Mouse (Mus musculus): ENCODE results near the gene Gpat3.

Gene Gpat3

GRCm38 (mm10) chr5:100845485-100845847 lies at the start of gene Gpat3:
Gpat3 (plus strand) TSS chr5:100845713.
- no peak for DNase-seq (ENCODE audit: low spot score)

DNA sequence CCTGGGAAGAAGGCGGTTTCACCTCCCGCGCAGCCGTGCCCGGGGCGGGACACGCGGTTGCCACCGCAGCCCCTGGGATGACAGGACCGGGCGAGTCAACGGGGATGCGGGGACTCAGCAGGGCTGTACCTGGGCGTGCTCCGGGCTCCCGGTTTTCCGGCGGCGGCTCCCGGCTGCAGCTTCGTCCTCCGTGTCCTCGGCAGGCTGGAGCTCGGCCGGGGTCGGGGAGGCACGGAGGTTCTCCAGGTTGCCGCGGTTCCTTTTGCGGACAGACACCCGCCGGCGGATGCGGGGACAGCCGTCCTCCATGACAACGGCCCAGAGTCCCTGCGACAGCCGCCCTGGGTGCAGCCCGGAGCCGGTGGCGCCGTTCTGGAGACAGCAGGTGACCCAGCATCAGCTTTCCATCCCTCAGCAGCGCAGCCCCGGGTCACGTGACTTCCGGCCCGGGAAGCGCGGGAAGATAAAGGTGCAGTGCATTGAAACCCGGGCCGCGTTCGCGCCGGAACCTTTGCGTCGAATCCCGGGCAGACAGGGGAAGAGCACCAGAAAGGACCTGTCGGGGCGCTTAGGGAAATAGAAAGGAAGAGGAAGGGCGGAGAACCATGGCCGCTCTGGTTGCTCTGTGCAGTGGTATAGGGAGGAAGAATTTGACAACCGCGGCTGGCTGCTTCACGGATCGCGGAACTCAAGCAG lies 47.2 kb upstream of the Gpat3 start, which contains the start of the genes Helq and Mrps18c:
Gene Helq (minus strand): TSS at position 434 of the 696 bp plus-strand sequence.
Gene Mrps18c (plus strand): TSS at position 463 of the 696 bp plus-strand sequence.
- DNase-seq (ENCODE audit: low spot score) = peak; percentile 90

GRCm38 (mm10) chr5:100818341-100818740 lies 27.2 kb upstream of the Gpat3 start:
- no peak for DNase-seq (ENCODE audit: low spot score)

GRCm38 (mm10) chr5:100819568-100820480 lies 25.7 kb upstream of the Gpat3 start:
- DNase-seq (ENCODE audit: low spot score) = peak; percentile 16

GRCm38 (mm10) chr5:100820483-100821184 lies 24.9 kb upstream of the Gpat3 start, which contains the start of gene Abraxas1:
Abraxas1 (minus strand) TSS chr5:100820965.
- DNase-seq (ENCODE audit: low spot score) = peak; percentile 84

DNA sequence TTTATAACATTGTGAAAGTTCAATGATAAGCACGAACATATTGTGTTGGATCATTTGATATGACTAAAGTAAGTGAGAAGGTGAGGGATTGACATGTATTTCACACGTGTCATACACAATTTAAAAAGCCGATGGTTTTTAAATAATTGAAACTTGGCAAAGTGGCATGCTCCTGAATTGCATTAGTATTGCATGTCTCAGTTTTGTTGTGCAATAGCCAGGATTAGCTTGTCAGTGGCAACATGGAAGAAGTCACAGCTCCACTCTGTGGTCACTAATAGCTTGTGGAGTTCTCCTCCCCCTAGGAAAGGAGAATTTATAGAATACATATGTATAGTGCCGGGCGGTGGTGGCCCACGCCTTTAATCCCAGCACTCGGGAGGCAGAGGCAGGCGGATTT lies 24.1 kb upstream of the Gpat3 start:
- DNase-seq (ENCODE audit: low spot score) = no peak

DNA sequence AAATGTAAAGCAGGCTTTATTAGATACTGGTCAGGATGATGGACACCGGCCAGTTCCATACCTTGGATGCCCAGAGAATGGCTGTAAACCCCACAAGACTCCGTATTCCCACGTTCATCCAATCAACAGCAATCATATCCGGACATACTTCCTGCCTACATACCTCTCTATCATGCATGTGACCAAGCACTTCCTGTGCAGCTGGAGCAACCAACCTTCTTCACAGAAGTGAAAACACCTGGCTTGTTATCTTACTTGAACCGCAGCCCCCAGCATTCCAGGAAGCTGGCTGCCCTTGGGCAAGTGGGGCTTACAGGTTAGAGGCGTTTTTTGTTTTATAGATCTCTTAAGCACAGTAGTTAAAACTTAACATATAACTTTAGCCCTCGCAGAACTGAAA lies 22.7 kb upstream of the Gpat3 start:
- DNase-seq (ENCODE audit: low spot score) = no peak

GRCm38 (mm10) chr5:100825975-100826374 lies 19.5 kb upstream of the Gpat3 start:
- DNase-seq (ENCODE audit: low spot score) = peak; percentile 23

GRCm38 (mm10) chr5:100826531-100826930 lies 19.0 kb upstream of the Gpat3 start:
- DNase-seq (ENCODE audit: low spot score) = no peak

GRCm38 (mm10) chr5:100828701-100829100 lies 16.8 kb upstream of the Gpat3 start:
- DNase-seq (ENCODE audit: low spot score) = no peak

DNA sequence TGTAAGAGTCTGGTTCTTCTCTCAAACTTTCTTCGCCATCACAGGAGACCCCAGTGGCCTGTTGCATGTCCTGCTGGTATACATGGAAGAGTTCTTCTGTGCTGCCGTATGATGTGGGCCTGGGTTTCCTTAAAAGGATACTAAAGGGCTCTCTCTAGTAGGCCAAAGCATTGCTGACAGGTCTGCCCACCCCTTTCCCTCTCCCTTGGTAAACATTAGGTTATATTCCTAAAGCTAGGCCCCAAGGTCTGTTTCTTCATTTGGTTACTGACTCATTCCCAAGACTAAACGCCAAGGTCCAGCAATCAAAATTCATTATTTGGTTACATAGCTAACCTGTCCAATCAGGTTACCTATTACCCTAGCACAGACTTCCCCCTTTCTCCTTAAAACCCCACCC lies 12.8 kb upstream of the Gpat3 start:
- no peak for DNase-seq (ENCODE audit: low spot score)

DNA sequence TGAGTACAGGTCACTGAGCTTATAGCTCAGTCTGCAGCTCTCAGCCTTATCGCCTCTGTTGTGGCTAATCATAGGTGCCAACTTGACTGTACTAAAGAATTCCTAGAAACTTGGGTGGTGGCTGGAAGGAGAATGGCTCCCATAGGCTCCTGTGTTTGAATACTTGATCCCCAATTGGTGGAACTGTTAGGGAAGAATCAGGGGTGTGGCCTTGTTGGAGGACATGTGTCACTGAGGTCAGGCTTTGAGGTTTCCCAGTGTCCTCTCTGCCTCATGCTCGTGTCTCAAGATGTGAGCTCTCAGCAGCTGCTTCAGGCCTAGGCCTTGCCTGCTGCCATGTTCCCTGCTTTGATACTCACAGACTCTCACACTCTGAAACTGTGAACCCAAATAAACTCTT lies 11.7 kb upstream of the Gpat3 start:
- no peak for DNase-seq (ENCODE audit: low spot score)

- DNase-seq (ENCODE audit: low spot score) = no peak
Measured at GRCm38 (mm10) chr5:100835862-100836538, 9.5 kb upstream of the Gpat3 start.

GRCm38 (mm10) chr5:100837907-100838306 lies 7.6 kb upstream of the Gpat3 start:
- DNase-seq (ENCODE audit: low spot score) = no peak

DNA sequence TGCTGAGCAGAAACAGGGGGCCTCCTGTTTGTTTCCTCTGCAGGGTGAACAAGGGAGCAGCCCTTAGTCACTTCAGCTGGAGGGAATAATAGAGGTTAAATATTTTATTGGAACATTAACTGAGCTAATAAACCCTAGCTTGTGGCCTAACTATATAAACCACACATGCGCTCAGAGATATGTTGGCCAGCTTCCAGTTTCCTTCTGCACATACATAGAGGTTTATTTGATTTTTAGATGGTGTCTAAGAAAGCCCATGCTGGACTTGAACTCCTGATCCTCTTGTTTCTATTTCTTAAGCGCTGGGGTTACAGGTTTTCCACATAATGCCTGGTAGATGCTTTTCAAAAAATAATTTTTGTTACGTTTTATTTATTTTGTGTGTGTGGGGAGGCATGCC lies 1.0 kb upstream of the Gpat3 start:
- no peak for DNase-seq (ENCODE audit: low spot score)

DNA sequence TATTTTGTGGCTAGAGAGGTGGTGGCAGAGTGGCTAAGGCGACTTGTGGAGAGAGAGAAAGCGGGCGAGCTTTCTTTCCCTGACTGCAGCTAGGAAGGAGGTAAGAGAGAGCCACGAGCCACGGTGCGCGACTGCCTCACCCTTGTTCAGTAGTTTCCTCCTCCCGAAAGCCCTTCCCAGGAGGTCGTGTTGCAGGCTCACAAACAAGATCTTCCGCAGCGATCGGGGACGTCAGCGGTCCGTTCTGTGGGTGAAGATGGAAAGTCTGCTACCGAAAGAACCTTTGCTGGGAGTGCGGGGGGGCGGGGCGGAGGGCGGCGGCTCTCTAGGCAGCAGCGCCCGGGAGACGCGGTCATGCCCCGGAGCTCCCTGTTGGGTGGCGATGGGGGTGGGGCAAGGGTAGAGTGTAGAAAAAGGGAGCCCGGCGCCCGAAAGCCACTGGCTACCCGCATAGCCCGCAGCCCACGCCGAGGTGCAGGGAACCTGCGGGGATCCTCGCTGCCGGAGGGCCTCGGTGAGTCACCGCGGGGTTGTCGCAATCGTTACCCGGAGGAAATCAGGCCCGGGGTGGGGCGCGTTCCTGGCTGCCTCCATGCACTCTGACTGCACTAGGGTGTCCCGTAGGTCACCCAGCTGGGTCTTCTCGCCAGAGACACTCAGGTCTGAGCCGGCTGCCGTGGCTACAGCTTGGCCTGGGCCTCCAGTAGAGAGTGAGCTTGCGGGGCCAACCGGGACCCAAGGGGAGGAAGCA lies 510 bp downstream of the Gpat3 start:
- peak; percentile 54 for DNase-seq (ENCODE audit: low spot score)

DNA sequence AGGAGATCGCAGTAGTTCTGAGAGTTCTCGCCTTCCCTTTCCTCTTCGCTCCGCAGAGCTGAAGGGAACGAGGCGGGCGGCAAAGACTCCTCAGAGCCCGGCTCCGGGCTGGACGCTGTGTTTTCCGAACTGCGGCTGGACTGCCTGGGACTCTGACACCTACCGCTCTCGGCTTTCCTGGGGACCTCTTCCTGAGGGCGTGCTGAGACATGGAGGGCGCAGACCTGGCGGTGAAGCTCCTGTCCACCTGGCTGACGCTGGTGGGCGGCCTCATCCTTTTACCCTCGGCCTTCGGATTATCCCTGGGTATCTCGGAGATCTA lies 1.0 kb downstream of the Gpat3 start:
- DNase-seq (ENCODE audit: low spot score) = no peak

- no peak for DNase-seq (ENCODE audit: low spot score)
Measured at GRCm38 (mm10) chr5:100847143-100847542, 1.6 kb downstream of the Gpat3 start.

DNA sequence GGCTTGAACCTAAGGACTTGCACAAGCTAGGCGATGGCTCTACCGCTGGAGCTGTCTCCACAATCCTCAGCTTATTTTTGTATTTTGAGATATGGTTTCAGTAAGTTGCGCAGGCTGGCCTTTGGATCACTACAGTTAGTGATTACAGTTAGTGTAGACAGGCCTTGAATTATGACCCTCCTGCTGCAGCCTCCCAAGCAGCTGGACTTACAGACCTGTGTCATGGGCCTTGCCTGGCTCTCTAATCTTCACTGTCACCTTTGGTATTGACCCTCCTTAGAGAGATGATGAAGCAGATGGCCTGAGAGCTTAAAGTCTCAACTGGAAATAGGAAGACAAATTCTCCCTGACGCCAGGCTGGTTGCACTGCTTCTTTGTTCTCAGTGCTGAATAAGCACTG lies 8.4 kb downstream of the Gpat3 start:
- DNase-seq (ENCODE audit: low spot score) = no peak

DNA sequence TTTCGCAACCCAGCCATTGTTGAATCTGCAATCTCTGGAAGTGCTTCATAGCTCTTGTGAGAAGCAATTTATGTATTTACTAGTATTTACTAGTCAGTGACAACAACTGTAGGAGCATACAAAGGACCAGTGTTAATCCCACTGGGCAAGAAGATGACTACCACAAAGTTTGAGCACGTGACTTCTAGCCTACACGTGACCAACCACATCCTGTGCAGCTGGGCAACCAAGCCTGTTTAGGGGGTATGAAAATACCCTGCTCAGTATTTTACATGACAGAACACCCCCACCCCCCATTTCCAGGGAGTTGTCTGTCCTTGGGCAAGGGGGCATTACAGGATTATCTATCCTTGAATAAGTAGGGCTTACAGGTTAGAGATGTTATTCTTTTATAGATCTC lies 11.0 kb downstream of the Gpat3 start:
- peak; percentile 10 for DNase-seq (ENCODE audit: low spot score)

GRCm38 (mm10) chr5:100860417-100861053 lies 15.0 kb downstream of the Gpat3 start:
- DNase-seq (ENCODE audit: low spot score) = no peak
